Mouse (Mus musculus): ENCODE measurements around the gene Kcnk4. TPM values are rescaled to one million over a fixed set of nuclear protein-coding genes. Genes with fewer than 3 reads are reported as not detected.
A peak's percentile ranks its signal among the peaks of the same experiment; 100 is the strongest.

The Kcnk4 gene
- polyA plus RNA-seq, 1 experiment from 2014 or later: 0.11 TPM

GRCm38 (mm10) chr19:6940396-6941351 is 6.4 kb upstream of the Kcnk4 start:
- Histone ChIP-seq H3K36me3 (peaks cover 3% of the 10 kb centered on the region), H3K4me1 (peaks cover 25% of the 10 kb centered on the region), H3K27ac (peak overlapping the region; percentile 92), H3K27me3 (ENCODE audit: low read depth, poor library complexity, severe bottlenecking) (peaks cover 40% of the 10 kb centered on the region), H3K9me3 (replicated peaks) (no peaks in the 10 kb centered on the region), H3K4me3 (peak overlapping the region; percentile 86)
- WGBS: 22% methylated on average over 29 of the region's 29 CpGs
- DNase-seq (ENCODE audit: low spot score): no peak

DNA sequence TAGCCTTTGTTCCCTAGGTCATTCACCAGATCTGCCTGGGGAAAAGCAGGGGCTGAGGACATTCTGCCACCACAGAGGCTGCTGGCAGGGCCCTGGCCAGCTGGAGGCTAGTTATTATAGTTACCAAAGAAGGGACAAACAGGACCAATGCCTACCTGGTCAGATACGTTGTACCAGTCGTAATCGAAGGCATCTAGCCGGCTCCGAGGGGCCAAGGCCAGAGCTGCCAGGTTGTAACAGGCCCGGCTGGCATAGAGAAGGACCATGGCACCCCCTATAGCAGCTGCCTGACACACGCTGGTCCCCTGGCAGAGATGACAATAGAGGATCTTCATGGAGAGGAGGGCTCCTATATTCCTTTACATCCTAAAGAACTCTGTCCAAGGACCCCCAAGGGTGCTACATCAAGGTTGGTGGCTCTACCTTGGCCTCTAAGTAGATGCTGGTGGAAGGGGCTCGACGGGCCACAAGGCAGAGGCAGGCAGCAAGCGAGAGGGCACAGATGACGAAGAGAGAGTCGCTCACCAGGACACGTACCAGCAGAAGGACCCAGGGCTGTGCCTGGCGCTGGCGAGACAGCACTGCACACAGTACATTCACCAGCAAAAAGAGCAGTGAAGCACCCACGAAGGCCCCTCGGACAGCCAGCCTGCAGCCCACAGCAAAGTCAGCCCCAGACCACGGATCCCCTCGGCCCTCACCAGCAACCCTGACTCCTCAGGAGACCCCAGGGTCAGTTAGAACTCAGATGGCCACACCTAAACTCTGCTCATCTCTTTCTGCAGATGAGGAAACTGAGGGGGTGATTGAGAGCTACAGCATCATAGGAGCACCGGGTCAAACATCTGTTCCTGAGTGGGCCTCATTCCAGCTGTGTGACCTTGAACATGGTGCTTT is 5.0 kb upstream of the Kcnk4 start:
- 0 out of 2 replicates have a peak overlapping the region, but pooled peaks have one; percentile 11 for H3K4me3 ChIP-seq
- WGBS: 90% methylated on average over 20 of the region's 20 CpGs
- no peak overlapping the region for H3K27ac ChIP-seq

DNA sequence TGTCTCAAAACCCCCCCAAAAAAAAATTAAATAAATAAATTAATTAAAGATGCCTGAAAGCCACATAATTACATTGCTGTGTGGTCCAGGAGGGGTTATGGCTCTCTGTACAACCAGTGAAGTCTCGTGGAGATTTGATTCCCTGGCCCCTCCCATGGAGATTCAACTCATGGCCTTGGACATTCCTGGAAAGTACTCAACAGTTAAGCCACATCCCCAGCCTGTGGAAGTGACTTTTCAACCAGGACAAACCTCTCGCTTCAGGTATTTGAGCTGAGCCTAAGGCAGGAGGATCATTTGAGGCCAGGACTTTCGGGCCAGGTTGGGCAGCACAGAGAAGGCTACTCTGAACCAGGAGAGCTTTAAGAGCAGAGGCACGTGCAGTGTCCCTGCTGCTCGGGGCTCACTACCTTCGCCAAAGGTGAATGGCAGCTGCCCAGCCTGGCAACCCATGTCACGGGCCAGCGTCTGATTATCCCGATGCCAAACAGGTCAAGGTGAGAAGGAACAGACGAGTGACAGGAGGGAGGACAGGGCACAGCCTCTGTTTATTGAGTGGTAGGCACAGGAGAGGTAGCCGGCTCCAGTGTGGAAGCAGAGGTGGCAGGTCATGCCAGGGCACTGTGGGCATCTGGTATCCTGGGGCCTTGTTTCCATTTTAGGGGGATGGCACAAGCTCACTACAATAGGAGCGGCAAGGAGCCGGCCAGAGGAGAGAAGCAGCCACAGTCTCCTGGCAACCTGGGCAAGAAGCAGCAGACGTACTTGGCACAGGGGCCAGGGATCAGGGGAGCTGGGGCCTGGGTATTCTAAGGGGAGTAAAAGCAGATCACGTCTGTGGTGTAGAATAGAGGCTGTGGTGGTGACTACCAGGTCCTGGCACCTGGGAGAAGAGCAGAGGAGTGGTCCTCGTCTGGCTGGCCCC is 3.5 kb upstream of the Kcnk4 start:
- WGBS: 82% methylated on average over 16 of the region's 16 CpGs
- Histone ChIP-seq H3K27me3 (ENCODE audit: low read depth, poor library complexity, severe bottlenecking) (peaks cover 69% of the 10 kb centered on the region), H3K27ac (no peak overlapping the region)

More for the DNA sequence above, 5.0 kb upstream of the Kcnk4 start:
- peaks cover 25% of the 10 kb centered on the region for H3K4me1 ChIP-seq
- no peaks in the 10 kb centered on the region for H3K36me3 ChIP-seq
- H3K27me3 ChIP-seq (ENCODE audit: low read depth, poor library complexity, severe bottlenecking): peaks cover 53% of the 10 kb centered on the region
- H3K9me3 ChIP-seq (replicated peaks): no peaks in the 10 kb centered on the region
- no peak for DNase-seq (ENCODE audit: low spot score)

DNA sequence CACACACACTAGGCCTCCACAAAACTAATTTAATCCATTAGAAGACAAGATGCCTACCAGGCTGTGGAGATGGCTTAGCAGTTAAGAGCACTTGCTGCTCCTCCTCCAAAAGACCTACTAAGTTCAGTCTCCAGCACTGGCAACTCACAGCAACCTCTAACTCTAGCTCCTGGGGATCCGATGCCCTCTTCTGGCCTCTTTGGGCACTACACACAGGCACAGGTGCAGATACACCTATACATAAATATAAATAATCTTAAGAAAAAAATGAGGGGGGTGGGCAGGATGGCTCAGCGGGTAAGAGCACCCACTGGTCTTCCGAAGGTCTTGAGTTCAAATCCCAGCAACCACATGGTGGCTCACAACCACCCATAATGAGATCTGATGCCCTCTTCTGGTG is 2.0 kb upstream of the Kcnk4 start:
- Histone ChIP-seq H3K27ac (no peak overlapping the region), H3K27me3 (ENCODE audit: low read depth, poor library complexity, severe bottlenecking) (peaks cover 84% of the 10 kb centered on the region), H3K4me1 (peaks cover 25% of the 10 kb centered on the region), H3K4me3 (no peak overlapping the region), H3K36me3 (no peaks in the 10 kb centered on the region), H3K9me3 (replicated peaks) (no peaks in the 10 kb centered on the region)
- WGBS: 21% methylated on average over 3 of the region's 3 CpGs
- no peak for DNase-seq (ENCODE audit: low spot score)

More for the DNA sequence above, 3.5 kb upstream of the Kcnk4 start:
- H3K36me3 ChIP-seq: no peaks in the 10 kb centered on the region
- H3K9me3 ChIP-seq (replicated peaks): no peaks in the 10 kb centered on the region
- peaks cover 30% of the 10 kb centered on the region for H3K4me1 ChIP-seq
- no peak for DNase-seq (ENCODE audit: low spot score)
- H3K4me3 ChIP-seq: no peak overlapping the region

DNA sequence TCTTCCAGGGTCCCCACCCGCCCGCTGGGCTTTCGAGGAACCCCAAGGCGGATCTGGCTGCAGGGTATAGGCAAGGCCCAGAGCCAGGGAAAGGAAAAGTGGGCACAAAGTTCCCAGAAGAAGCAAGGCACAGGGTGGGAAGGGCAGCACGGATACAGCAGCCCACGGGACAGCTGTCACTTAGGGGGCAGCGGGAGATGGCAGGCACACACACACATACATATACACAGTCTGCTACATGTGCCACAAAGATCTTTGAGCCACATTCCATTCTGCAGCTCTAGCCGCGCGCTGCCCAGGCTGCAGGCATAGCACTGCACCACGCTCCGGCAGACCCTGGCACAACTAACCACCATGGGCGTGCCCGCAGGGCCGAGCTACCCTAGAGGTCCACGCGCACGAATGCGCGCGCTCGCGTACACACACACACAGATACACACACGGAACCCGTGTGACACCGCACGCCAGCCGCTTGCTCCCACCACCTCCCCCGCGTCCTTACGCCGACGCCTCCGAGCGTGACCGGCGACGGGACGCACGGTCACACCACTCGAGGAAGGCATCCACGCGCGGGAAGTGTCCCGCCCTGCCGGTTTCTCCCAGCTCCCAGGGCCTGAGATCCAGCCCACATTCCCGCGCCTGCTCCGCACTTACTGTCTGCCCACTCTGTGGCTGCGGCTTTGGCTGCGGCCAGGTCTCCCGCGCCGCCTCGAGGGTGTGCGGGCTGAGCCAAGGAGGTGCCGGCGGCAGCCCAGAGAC is 700 bp downstream of the Kcnk4 start:
- WGBS: 5% methylated on average over 58 of the region's 58 CpGs
- Histone ChIP-seq H3K4me3 (peak overlapping the region; percentile 39), H3K9me3 (replicated peaks) (no peaks in the 10 kb centered on the region), H3K27me3 (ENCODE audit: low read depth, poor library complexity, severe bottlenecking) (peaks cover 92% of the 10 kb centered on the region), H3K36me3 (no peaks in the 10 kb centered on the region), H3K4me1 (peaks cover 8% of the 10 kb centered on the region), H3K27ac (no peak overlapping the region)
- DNase-seq (ENCODE audit: low spot score): no peak

DNA sequence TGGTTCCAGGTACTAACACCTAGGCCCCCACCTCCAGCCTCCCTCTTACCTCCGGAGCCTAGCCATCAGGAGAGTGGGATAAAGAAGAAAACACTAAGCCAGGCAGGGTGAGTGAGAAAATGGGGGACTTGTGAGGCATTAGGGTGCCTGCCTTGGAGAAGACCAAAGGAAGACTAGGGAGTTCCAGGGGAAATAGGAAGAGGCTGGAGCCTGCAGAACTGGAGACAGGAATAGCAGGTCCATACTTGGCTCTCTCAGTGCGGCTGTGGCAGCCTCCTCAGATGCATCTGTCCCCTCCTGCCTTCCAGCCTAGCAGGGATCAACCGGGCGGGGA is 1.2 kb downstream of the Kcnk4 start:
- Histone ChIP-seq H3K27ac (no peak overlapping the region), H3K36me3 (no peaks in the 10 kb centered on the region), H3K4me3 (0 out of 2 replicates have a peak overlapping the region, but pooled peaks have one; percentile 39), H3K9me3 (replicated peaks) (no peaks in the 10 kb centered on the region), H3K27me3 (ENCODE audit: low read depth, poor library complexity, severe bottlenecking) (peaks cover 92% of the 10 kb centered on the region), H3K4me1 (peaks cover 8% of the 10 kb centered on the region)
- WGBS: 16% methylated on average over 4 of the region's 4 CpGs
- no peak for DNase-seq (ENCODE audit: low spot score)

DNA sequence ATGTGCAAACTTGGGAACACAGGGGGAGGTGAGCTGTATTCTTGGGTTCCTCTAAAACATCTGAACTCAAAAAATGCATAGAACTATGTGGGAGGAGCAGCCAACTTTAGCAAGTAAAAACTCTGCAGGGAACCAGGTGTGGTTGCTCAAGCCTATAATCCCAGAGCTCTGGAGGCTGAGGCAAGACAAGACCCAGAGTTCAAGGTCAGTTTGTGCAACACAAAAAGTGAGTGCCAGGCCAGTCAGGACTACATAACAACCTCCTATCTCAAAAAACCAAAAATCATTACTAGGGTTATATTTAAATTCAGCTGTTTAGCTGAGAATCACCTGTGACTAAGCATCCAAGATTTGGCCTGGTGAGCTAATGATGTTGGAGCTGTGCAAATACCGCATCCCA is 2.3 kb downstream of the Kcnk4 start:
- WGBS: 50% methylated on average over 1 of the region's 1 CpGs
- peaks cover 10% of the 10 kb centered on the region for H3K4me1 ChIP-seq
- no peak overlapping the region for H3K4me3 ChIP-seq
- no peak for DNase-seq (ENCODE audit: low spot score)
- no peaks in the 10 kb centered on the region for H3K9me3 ChIP-seq (replicated peaks)
- peaks cover 98% of the 10 kb centered on the region for H3K27me3 ChIP-seq (ENCODE audit: low read depth, poor library complexity, severe bottlenecking)
- H3K36me3 ChIP-seq: no peaks in the 10 kb centered on the region
- H3K27ac ChIP-seq: no peak overlapping the region

- H3K36me3 ChIP-seq: no peaks in the 10 kb centered on the region
- 0% methylated on average over 2 of the region's 2 CpGs for WGBS
- peaks cover 16% of the 10 kb centered on the region for H3K4me1 ChIP-seq
Measured at GRCm38 (mm10) chr19:6931002-6931401, 3.3 kb downstream of the Kcnk4 start.

GRCm38 (mm10) chr19:6928080-6928479 is 6.2 kb downstream of the Kcnk4 start:
- peaks cover 19% of the 10 kb centered on the region for H3K4me1 ChIP-seq
- peaks cover 100% of the 10 kb centered on the region for H3K27me3 ChIP-seq (ENCODE audit: low read depth, poor library complexity, severe bottlenecking)
- H3K4me3 ChIP-seq: no peak overlapping the region
- 0 out of 2 replicates have a peak, but pooled peaks cover 3% of the 10 kb centered on the region for H3K9me3 ChIP-seq (replicated peaks)
- 15% methylated on average over 9 of the region's 9 CpGs for WGBS
- no peaks in the 10 kb centered on the region for H3K36me3 ChIP-seq
- H3K27ac ChIP-seq: no peak overlapping the region
- DNase-seq (ENCODE audit: low spot score): no peak

More at GRCm38 (mm10) chr19:6931002-6931401, 3.3 kb downstream of the Kcnk4 start:
- Histone ChIP-seq H3K27ac (no peak overlapping the region), H3K4me3 (no peak overlapping the region), H3K9me3 (replicated peaks) (0 out of 2 replicates have a peak, but pooled peaks cover 2% of the 10 kb centered on the region), H3K27me3 (ENCODE audit: low read depth, poor library complexity, severe bottlenecking) (peaks cover 100% of the 10 kb centered on the region)
- DNase-seq (ENCODE audit: low spot score): no peak

DNA sequence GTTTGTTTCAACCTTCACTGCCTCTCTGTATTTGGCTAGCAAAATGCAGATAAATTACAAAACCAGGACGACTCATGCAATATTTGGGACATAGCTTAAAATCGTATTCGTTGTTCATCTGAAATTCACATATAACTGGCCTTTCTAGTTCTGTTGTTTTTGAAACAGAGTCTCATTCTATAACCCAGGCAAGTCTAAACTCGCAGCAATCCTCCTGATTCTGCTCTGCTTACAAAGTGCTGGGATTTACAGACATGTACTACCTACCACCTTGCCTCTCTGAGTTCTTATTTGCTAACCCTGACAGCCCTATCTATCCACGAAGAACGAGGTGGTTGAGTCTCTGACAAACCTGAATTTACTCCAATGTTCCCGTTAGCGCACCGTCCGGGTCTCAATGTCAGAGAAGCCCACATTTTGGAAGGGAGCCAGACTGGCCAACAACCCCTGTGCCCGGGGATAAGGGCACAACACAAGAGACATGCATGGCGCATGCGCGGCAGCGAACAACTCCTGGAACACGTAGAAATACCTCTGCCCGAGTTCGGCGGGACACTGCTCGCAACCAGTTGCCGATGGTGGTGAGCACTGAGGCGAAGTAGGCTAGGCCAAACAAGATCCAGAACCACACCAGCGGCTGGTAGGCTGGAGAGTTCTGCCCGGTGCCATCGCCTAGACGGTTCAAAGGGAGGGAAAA is 7.6 kb downstream of the Kcnk4 start:
- Histone ChIP-seq H3K9me3 (replicated peaks) (0 out of 2 replicates have a peak, but pooled peaks cover 3% of the 10 kb centered on the region), H3K27me3 (ENCODE audit: low read depth, poor library complexity, severe bottlenecking) (peaks cover 96% of the 10 kb centered on the region), H3K36me3 (no peaks in the 10 kb centered on the region), H3K27ac (no peak overlapping the region), H3K4me3 (peak overlapping the region; percentile 38), H3K4me1 (peaks cover 27% of the 10 kb centered on the region)
- peak; percentile 69 for DNase-seq (ENCODE audit: low spot score)
- WGBS: 11% methylated on average over 26 of the region's 26 CpGs

Measured in limb, embryonic 10.5 days (tissue).